Mouse (Mus musculus): Measurements from ENCODE around the gene Sync. TPM values are rescaled to one million over a fixed set of nuclear protein-coding genes. Genes with fewer than 3 reads are reported as not detected.

Sync gene
- total and polyA plus RNA-seq, 2 experiments from 2014 or later, result 1.9 to 2.0 TPM

GRCm38 (mm10) chr4:129320876-129321275, 33.5 kb downstream of the Sync start:
- Histone ChIP-seq H3K4me3 (ENCODE audit: low read length) (no peak overlapping the region), H3K27me3 (ENCODE audit: insufficient read depth, low read length) (no peaks in the 10 kb centered on the region), H3K4me1 (ENCODE audit: insufficient read depth, low read length) (no peaks in the 10 kb centered on the region), H3K36me3 (ENCODE audit: insufficient read depth, low read length) (peaks cover 37% of the 10 kb centered on the region), H3K27ac (no peak overlapping the region), H3K9ac (replicated peaks; ENCODE audit: low read length) (no peak overlapping the region), H3K9me3 (ENCODE audit: low read length) (no peaks in the 10 kb centered on the region), H3K4me2 (ENCODE audit: low read depth, low read length) (no peak overlapping the region)
- ATAC-seq, result no peak
- 83% methylated on average over 1 of the region's 1 CpGs for WGBS
- no peak for TF ChIP-seq CTCF (IDR thresholded peaks at IDR 0.05; ENCODE audit: low read depth)
- no peak for DNase-seq (ENCODE audit: low spot score)

- no peaks in the 10 kb centered on the region for H3K27me3 ChIP-seq (ENCODE audit: insufficient read depth, low read length)
- no peaks in the 10 kb centered on the region for H3K4me1 ChIP-seq (ENCODE audit: insufficient read depth, low read length)
- no peak overlapping the region for H3K4me3 ChIP-seq (ENCODE audit: low read length)
- DNase-seq (ENCODE audit: low spot score) (no peak), ATAC-seq (no peak)
- H3K36me3 ChIP-seq (ENCODE audit: insufficient read depth, low read length), result peaks cover 37% of the 10 kb centered on the region
- no peaks in the 10 kb centered on the region for H3K9me3 ChIP-seq (ENCODE audit: low read length)
- H3K9ac ChIP-seq (replicated peaks; ENCODE audit: low read length), result no peak overlapping the region
- no peak overlapping the region for H3K4me2 ChIP-seq (ENCODE audit: low read depth, low read length)
- TF ChIP-seq CTCF (IDR thresholded peaks at IDR 0.05; ENCODE audit: low read depth), result no peak
- no peak overlapping the region for H3K27ac ChIP-seq
- 94% methylated on average over 5 of the region's 5 CpGs for WGBS
Measured at GRCm38 (mm10) chr4:129322042-129322441, 34.6 kb downstream of the Sync start.

GRCm38 (mm10) chr4:129323491-129323890, 36.1 kb downstream of the Sync start:
- Histone ChIP-seq H3K4me1 (ENCODE audit: insufficient read depth, low read length) (no peaks in the 10 kb centered on the region), H3K27me3 (ENCODE audit: insufficient read depth, low read length) (no peaks in the 10 kb centered on the region), H3K36me3 (ENCODE audit: insufficient read depth, low read length) (peaks cover 36% of the 10 kb centered on the region), H3K9me3 (ENCODE audit: low read length) (no peaks in the 10 kb centered on the region), H3K27ac (no peak overlapping the region), H3K4me3 (ENCODE audit: low read length) (no peak overlapping the region), H3K4me2 (ENCODE audit: low read depth, low read length) (no peak overlapping the region), H3K9ac (replicated peaks; ENCODE audit: low read length) (no peak overlapping the region)
- no peak for TF ChIP-seq CTCF (IDR thresholded peaks at IDR 0.05; ENCODE audit: low read depth)
- no peak for ATAC-seq
- 92% methylated on average over 1 of the region's 1 CpGs for WGBS
- no peak for DNase-seq (ENCODE audit: low spot score)

- DNase-seq (ENCODE audit: low spot score), result no peak
- H3K36me3 ChIP-seq (ENCODE audit: insufficient read depth, low read length), result peaks cover 34% of the 10 kb centered on the region
- H3K9me3 ChIP-seq (ENCODE audit: low read length), result no peaks in the 10 kb centered on the region
- H3K4me1 ChIP-seq (ENCODE audit: insufficient read depth, low read length), result no peaks in the 10 kb centered on the region
- no peak overlapping the region for H3K27ac ChIP-seq
- TF ChIP-seq CTCF (IDR thresholded peaks at IDR 0.05; ENCODE audit: low read depth), result no peak
- no peak overlapping the region for H3K9ac ChIP-seq (replicated peaks; ENCODE audit: low read length)
- H3K4me2 ChIP-seq (ENCODE audit: low read depth, low read length), result no peak overlapping the region
- 75% methylated on average over 1 of the region's 1 CpGs for WGBS
- no peak overlapping the region for H3K4me3 ChIP-seq (ENCODE audit: low read length)
- H3K27me3 ChIP-seq (ENCODE audit: insufficient read depth, low read length), result no peaks in the 10 kb centered on the region
- no peak for ATAC-seq
Measured at GRCm38 (mm10) chr4:129324756-129325155, 37.3 kb downstream of the Sync start.

- Histone ChIP-seq H3K9ac (replicated peaks; ENCODE audit: low read length) (no peak overlapping the region), H3K4me2 (ENCODE audit: low read depth, low read length) (no peak overlapping the region), H3K9me3 (ENCODE audit: low read length) (no peaks in the 10 kb centered on the region), H3K36me3 (ENCODE audit: insufficient read depth, low read length) (peaks cover 27% of the 10 kb centered on the region), H3K27ac (no peak overlapping the region), H3K4me1 (ENCODE audit: insufficient read depth, low read length) (no peaks in the 10 kb centered on the region), H3K4me3 (ENCODE audit: low read length) (no peak overlapping the region), H3K27me3 (ENCODE audit: insufficient read depth, low read length) (no peaks in the 10 kb centered on the region)
- no peak for DNase-seq (ENCODE audit: low spot score)
- TF ChIP-seq CTCF (IDR thresholded peaks at IDR 0.05; ENCODE audit: low read depth), result no peak
- 68% methylated on average over 1 of the region's 1 CpGs for WGBS
- no peak for ATAC-seq
Measured at GRCm38 (mm10) chr4:129326191-129326590, 38.8 kb downstream of the Sync start.

- H3K9me3 ChIP-seq (ENCODE audit: low read length), result no peaks in the 10 kb centered on the region
- DNase-seq (ENCODE audit: low spot score) (no peak), ATAC-seq (no peak)
- H3K36me3 ChIP-seq (ENCODE audit: insufficient read depth, low read length), result peaks cover 5% of the 10 kb centered on the region; the same call in 1 of the 2 replicates
- H3K9ac ChIP-seq (replicated peaks; ENCODE audit: low read length), result no peak overlapping the region
- no peaks in the 10 kb centered on the region for H3K27me3 ChIP-seq (ENCODE audit: insufficient read depth, low read length)
- no peak for TF ChIP-seq CTCF (IDR thresholded peaks at IDR 0.05; ENCODE audit: low read depth)
- peaks cover 13% of the 10 kb centered on the region; the same call in 1 of the 2 replicates for H3K4me1 ChIP-seq (ENCODE audit: insufficient read depth, low read length)
- 6% methylated on average over 1 of the region's 1 CpGs for WGBS
- no peak overlapping the region for H3K4me3 ChIP-seq (ENCODE audit: low read length)
- H3K27ac ChIP-seq, result no peak overlapping the region
- peak overlapping the region; percentile 69; the same call in 1 of the 2 replicates for H3K4me2 ChIP-seq (ENCODE audit: low read depth, low read length)
Measured at GRCm38 (mm10) chr4:129332846-129333245, 45.4 kb downstream of the Sync start.

GRCm38 (mm10) chr4:129334677-129335215, 47.3 kb downstream of the Sync start:
- ATAC-seq (no peak), DNase-seq (ENCODE audit: low spot score) (no peak)
- H3K4me2 ChIP-seq (ENCODE audit: low read depth, low read length), result peak overlapping the region; percentile 69
- under 1% methylated on average over 52 of the region's 62 CpGs for WGBS
- H3K4me1 ChIP-seq (ENCODE audit: insufficient read depth, low read length), result peaks cover 13% of the 10 kb centered on the region; the same call in 1 of the 2 replicates
- TF ChIP-seq CTCF (IDR thresholded peaks at IDR 0.05; ENCODE audit: low read depth), result no peak
- no peaks in the 10 kb centered on the region for H3K9me3 ChIP-seq (ENCODE audit: low read length)
- H3K27me3 ChIP-seq (ENCODE audit: insufficient read depth, low read length), result no peaks in the 10 kb centered on the region
- peak overlapping the region; percentile 98 for H3K9ac ChIP-seq (replicated peaks; ENCODE audit: low read length)
- no peaks in the 10 kb centered on the region for H3K36me3 ChIP-seq (ENCODE audit: insufficient read depth, low read length)
- H3K27ac ChIP-seq, result peak overlapping the region; percentile 98
- peak overlapping the region; percentile 95 for H3K4me3 ChIP-seq (ENCODE audit: low read length)
